Mouse (Mus musculus): ENCODE data around the gene Smap2. TPM values are rescaled to one million over a fixed set of nuclear protein-coding genes. Genes with fewer than 3 reads are reported as not detected.

The Smap2 gene
- polyA plus RNA-seq, 1 experiment from 2014 or later, result 14.8 TPM

- peaks cover 7 to 20% of the 10 kb centered on the region in 2 experiments for H3K4me1 ChIP-seq (ENCODE audit: control insufficient read depth in 2 of 2, insufficient read depth in 2 of 2, low read length in 2 of 2)
- no peak overlapping the region for H3K9ac ChIP-seq (ENCODE audit: low read length)
- H3K4me3 ChIP-seq (ENCODE audit: control insufficient read depth in 1 of 2, insufficient read depth in 1 of 2, low read depth in 1 of 2, low read length in 2 of 2), result no peak overlapping the region
- ATAC-seq (ENCODE audit: insufficient number of reproducible peaks, insufficient read depth, low FRiP score, low read depth), result no peak
- no peaks in the 10 kb centered on the region for H3K27me3 ChIP-seq (ENCODE audit: control insufficient read depth, insufficient read depth, low read length)
- WGBS, result 60% methylated on average over 5 of the region's 5 CpGs
- H3K27ac ChIP-seq (replicated peaks in 1 of 2; ENCODE audit: control insufficient read depth in 1 of 2, insufficient read depth in 1 of 2, low read depth in 2 of 2, low read length in 2 of 2), result no peak overlapping the region
- no peaks in the 10 kb centered on the region for H3K36me3 ChIP-seq (ENCODE audit: control insufficient read depth, insufficient read depth, low read length)
- H3K4me2 ChIP-seq (ENCODE audit: low read length), result no peak overlapping the region
- no peaks in the 10 kb centered on the region for H3K9me3 ChIP-seq (ENCODE audit: control insufficient read depth, low read length)
These were observed 7.9 kb downstream of the Smap2 start for GRCm38 (mm10) chr4:121009151-121009550.

GRCm38 (mm10) chr4:121008071-121008745 is 8.8 kb downstream of the Smap2 start:
- H3K4me3 ChIP-seq (ENCODE audit: control insufficient read depth in 1 of 2, insufficient read depth in 1 of 2, low read depth in 1 of 2, low read length in 2 of 2), result no peak overlapping the region
- ATAC-seq (ENCODE audit: insufficient number of reproducible peaks, insufficient read depth, low FRiP score, low read depth), result no peak
- WGBS, result 62% methylated on average over 3 of the region's 3 CpGs

GRCm38 (mm10) chr4:121007006-121007405 is 10.0 kb downstream of the Smap2 start:
- Histone ChIP-seq H3K9me3 (ENCODE audit: control insufficient read depth, low read length) (no peaks in the 10 kb centered on the region), H3K27ac (replicated peaks in 1 of 2; ENCODE audit: control insufficient read depth in 1 of 2, insufficient read depth in 1 of 2, low read depth in 2 of 2, low read length in 2 of 2) (no peak overlapping the region), H3K4me2 (ENCODE audit: low read length) (no peak overlapping the region), H3K27me3 (ENCODE audit: control insufficient read depth, insufficient read depth, low read length) (no peaks in the 10 kb centered on the region), H3K4me1 (ENCODE audit: control insufficient read depth in 2 of 2, insufficient read depth in 2 of 2, low read length in 2 of 2) (peaks cover 14 to 39% of the 10 kb centered on the region in 2 experiments), H3K4me3 (ENCODE audit: control insufficient read depth in 1 of 2, insufficient read depth in 1 of 2, low read depth in 1 of 2, low read length in 2 of 2) (no peak overlapping the region), H3K9ac (ENCODE audit: low read length) (no peak overlapping the region), H3K36me3 (ENCODE audit: control insufficient read depth, insufficient read depth, low read length) (no peaks in the 10 kb centered on the region)
- ATAC-seq (ENCODE audit: insufficient number of reproducible peaks, insufficient read depth, low FRiP score, low read depth), result no peak

More at GRCm38 (mm10) chr4:121008071-121008745, 8.8 kb downstream of the Smap2 start:
- Histone ChIP-seq H3K9me3 (ENCODE audit: control insufficient read depth, low read length) (no peaks in the 10 kb centered on the region), H3K27ac (replicated peaks in 1 of 2; ENCODE audit: control insufficient read depth in 1 of 2, insufficient read depth in 1 of 2, low read depth in 2 of 2, low read length in 2 of 2) (no peak overlapping the region), H3K4me2 (ENCODE audit: low read length) (no peak overlapping the region), H3K27me3 (ENCODE audit: control insufficient read depth, insufficient read depth, low read length) (no peaks in the 10 kb centered on the region), H3K9ac (ENCODE audit: low read length) (no peak overlapping the region), H3K36me3 (ENCODE audit: control insufficient read depth, insufficient read depth, low read length) (no peaks in the 10 kb centered on the region), H3K4me1 (ENCODE audit: control insufficient read depth in 2 of 2, insufficient read depth in 2 of 2, low read length in 2 of 2) (peaks cover 9 to 28% of the 10 kb centered on the region in 2 experiments)

DNA sequence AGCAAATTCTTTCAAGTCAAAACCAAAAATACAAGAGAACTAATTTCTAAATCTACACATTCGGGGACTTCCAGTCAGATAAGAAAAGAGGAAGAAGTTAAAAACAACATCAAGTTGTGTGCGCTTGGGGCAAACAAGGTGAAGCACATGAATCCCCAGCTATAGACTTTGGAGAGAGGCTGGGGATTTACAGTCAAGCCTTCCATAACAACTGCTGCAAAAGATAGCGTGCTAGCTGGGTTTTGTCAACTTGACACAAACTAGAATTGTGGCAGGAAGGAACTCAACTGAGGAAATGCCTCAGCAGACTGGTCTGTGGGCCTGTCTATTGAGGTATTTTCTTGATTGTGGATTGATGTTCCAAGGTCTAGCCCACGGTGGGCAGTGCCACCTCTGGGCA is 12.4 kb downstream of the Smap2 start:
- H3K4me3 ChIP-seq (ENCODE audit: control insufficient read depth in 1 of 2, insufficient read depth in 1 of 2, low read depth in 1 of 2, low read length in 2 of 2), result no peak overlapping the region
- H3K9ac ChIP-seq (ENCODE audit: low read length), result no peak overlapping the region
- H3K36me3 ChIP-seq (ENCODE audit: control insufficient read depth, insufficient read depth, low read length), result no peaks in the 10 kb centered on the region
- no peaks in the 10 kb centered on the region for H3K27me3 ChIP-seq (ENCODE audit: control insufficient read depth, insufficient read depth, low read length)
- 19% methylated on average over 4 of the region's 4 CpGs for WGBS
- peak overlapping the region; percentile 28 to 76 for H3K27ac ChIP-seq (replicated peaks in 1 of 2; ENCODE audit: control insufficient read depth in 1 of 2, insufficient read depth in 1 of 2, low read depth in 2 of 2, low read length in 2 of 2)
- H3K4me2 ChIP-seq (ENCODE audit: low read length), result peak overlapping the region; percentile 41
- H3K9me3 ChIP-seq (ENCODE audit: control insufficient read depth, low read length), result no peaks in the 10 kb centered on the region
- H3K4me1 ChIP-seq (ENCODE audit: control insufficient read depth in 2 of 2, insufficient read depth in 2 of 2, low read length in 2 of 2), result peaks cover 12 to 45% of the 10 kb centered on the region in 2 experiments
- peak; percentile 52; the same call in 1 of the 2 replicates for ATAC-seq (ENCODE audit: insufficient number of reproducible peaks, insufficient read depth, low FRiP score, low read depth)

GRCm38 (mm10) chr4:121003611-121004091 is 13.4 kb downstream of the Smap2 start:
- Histone ChIP-seq H3K9me3 (ENCODE audit: control insufficient read depth, low read length) (no peaks in the 10 kb centered on the region), H3K4me1 (ENCODE audit: control insufficient read depth in 2 of 2, insufficient read depth in 2 of 2, low read length in 2 of 2) (peaks cover 12 to 41% of the 10 kb centered on the region in 2 experiments), H3K27ac (replicated peaks in 1 of 2; ENCODE audit: control insufficient read depth in 1 of 2, insufficient read depth in 1 of 2, low read depth in 2 of 2, low read length in 2 of 2) (peak overlapping the region; percentile 70 to 76), H3K9ac (ENCODE audit: low read length) (peak overlapping the region; percentile 10; the same call in 1 of the 2 replicates), H3K4me3 (ENCODE audit: control insufficient read depth in 1 of 2, insufficient read depth in 1 of 2, low read depth in 1 of 2, low read length in 2 of 2) (no peak overlapping the region), H3K4me2 (ENCODE audit: low read length) (peak overlapping the region; percentile 41), H3K27me3 (ENCODE audit: control insufficient read depth, insufficient read depth, low read length) (no peaks in the 10 kb centered on the region), H3K36me3 (ENCODE audit: control insufficient read depth, insufficient read depth, low read length) (no peaks in the 10 kb centered on the region)
- ATAC-seq (ENCODE audit: insufficient number of reproducible peaks, insufficient read depth, low FRiP score, low read depth), result no peak
- WGBS, result 30% methylated on average over 3 of the region's 3 CpGs

GRCm38 (mm10) chr4:121002400-121003171 is 14.5 kb downstream of the Smap2 start:
- no peaks in the 10 kb centered on the region for H3K36me3 ChIP-seq (ENCODE audit: control insufficient read depth, insufficient read depth, low read length)
- no peak for ATAC-seq (ENCODE audit: insufficient number of reproducible peaks, insufficient read depth, low FRiP score, low read depth)
- 0 out of 2 replicates have a peak overlapping the region, but pooled peaks have one; percentile 7 for H3K9ac ChIP-seq (ENCODE audit: low read length)
- H3K9me3 ChIP-seq (ENCODE audit: control insufficient read depth, low read length), result no peaks in the 10 kb centered on the region
- no peak overlapping the region for H3K4me3 ChIP-seq (ENCODE audit: control insufficient read depth in 1 of 2, insufficient read depth in 1 of 2, low read depth in 1 of 2, low read length in 2 of 2)
- H3K4me2 ChIP-seq (ENCODE audit: low read length), result no peak overlapping the region
- H3K27me3 ChIP-seq (ENCODE audit: control insufficient read depth, insufficient read depth, low read length), result no peaks in the 10 kb centered on the region
- peaks cover 12 to 36% of the 10 kb centered on the region in 2 experiments for H3K4me1 ChIP-seq (ENCODE audit: control insufficient read depth in 2 of 2, insufficient read depth in 2 of 2, low read length in 2 of 2)
- H3K27ac ChIP-seq (replicated peaks in 1 of 2; ENCODE audit: control insufficient read depth in 1 of 2, insufficient read depth in 1 of 2, low read depth in 2 of 2, low read length in 2 of 2), result no peak overlapping the region
- WGBS, result 35% methylated on average over 8 of the region's 8 CpGs

DNA sequence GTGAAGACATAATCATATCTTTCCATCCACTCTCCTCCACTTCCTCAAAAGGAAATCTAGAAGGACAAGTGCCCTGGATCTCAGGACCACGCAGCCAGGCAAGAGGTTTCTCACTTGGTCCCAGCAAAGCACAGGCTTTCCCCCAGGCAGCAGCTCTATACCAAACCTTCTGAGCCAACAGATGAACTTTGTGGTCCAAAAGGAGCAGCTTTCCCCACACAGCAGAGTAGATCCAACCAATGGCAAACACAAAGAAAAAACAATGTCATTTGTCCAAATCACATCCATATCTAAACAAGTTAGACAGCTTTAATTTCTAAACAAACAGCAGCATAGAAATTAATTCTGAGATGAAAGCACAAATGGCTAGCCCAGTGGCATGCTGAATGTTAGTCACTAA is 15.4 kb downstream of the Smap2 start:
- Histone ChIP-seq H3K4me2 (ENCODE audit: low read length) (no peak overlapping the region), H3K27ac (replicated peaks in 1 of 2; ENCODE audit: control insufficient read depth in 1 of 2, insufficient read depth in 1 of 2, low read depth in 2 of 2, low read length in 2 of 2) (no peak overlapping the region), H3K36me3 (ENCODE audit: control insufficient read depth, insufficient read depth, low read length) (no peaks in the 10 kb centered on the region), H3K27me3 (ENCODE audit: control insufficient read depth, insufficient read depth, low read length) (no peaks in the 10 kb centered on the region), H3K4me3 (ENCODE audit: control insufficient read depth in 1 of 2, insufficient read depth in 1 of 2, low read depth in 1 of 2, low read length in 2 of 2) (no peak overlapping the region), H3K9ac (ENCODE audit: low read length) (no peak overlapping the region), H3K9me3 (ENCODE audit: control insufficient read depth, low read length) (no peaks in the 10 kb centered on the region), H3K4me1 (ENCODE audit: control insufficient read depth in 2 of 2, insufficient read depth in 2 of 2, low read length in 2 of 2) (peaks cover 12 to 36% of the 10 kb centered on the region in 2 experiments)
- 24% methylated on average over 1 of the region's 1 CpGs for WGBS
- no peak for ATAC-seq (ENCODE audit: insufficient number of reproducible peaks, insufficient read depth, low FRiP score, low read depth)

All from heart, embryonic 14.5 days (tissue).